Mouse (Mus musculus): ENCODE measurements around the gene F8a. TPM values are rescaled to one million over a fixed set of nuclear protein-coding genes. Genes with fewer than 3 reads are reported as not detected.
A peak's percentile ranks its signal among the peaks of the same experiment; 100 is the strongest.
"Not testable (repeated sequence)": the region's sequence is repeated elsewhere in the genome, so short reads cannot be mapped to it uniquely, and the experiment has no call there.

The F8a gene
- total RNA-seq (2015) (4.1 and 5.6 TPM in 2 replicates), total RNA-seq (2017) (2.6 and 2.8 TPM in 2 replicates)

DNA sequence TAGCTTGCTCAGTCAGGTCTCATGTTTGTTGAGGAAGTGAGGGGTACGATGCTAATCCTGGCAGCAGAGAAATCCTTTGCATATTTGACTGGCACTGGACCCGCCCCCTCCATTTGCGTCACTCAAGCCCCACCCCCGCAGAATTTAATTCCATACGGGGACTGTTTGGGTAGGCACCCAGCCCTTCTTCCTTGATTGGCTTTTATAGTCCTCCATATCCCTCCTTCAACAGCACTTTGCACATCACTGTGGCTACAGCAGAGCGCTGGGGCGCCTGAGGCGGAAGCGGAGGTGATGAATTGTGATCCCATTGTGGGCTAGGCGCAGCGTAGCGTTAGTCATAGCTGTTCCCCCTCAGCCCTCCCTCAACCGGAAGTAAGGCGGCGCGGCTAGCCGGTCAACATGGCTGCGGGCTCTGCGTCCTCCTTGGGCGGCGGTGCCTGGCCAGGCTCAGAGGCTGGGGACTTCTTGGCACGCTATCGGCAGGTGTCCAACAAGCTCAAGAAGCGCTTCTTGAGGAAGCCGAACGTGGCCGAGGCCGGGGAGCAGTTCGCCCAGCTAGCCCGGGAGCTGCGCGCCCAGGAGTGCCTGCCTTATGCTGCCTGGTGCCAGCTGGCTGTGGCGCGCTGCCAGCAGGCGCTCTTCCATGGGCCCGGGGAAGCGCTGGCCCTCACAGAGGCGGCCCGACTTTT lies at the start of gene F8a:
Gene F8a (plus strand): TSS at position 378 of the 692 bp plus-strand sequence.
- peak; percentile 92 for ATAC-seq (replicated peaks; ENCODE audit: poor library complexity)

GRCm38 (mm10) chrX:73191934-73192333 lies 36.2 kb upstream of the F8a start, which contains the start of gene Xlr3b:
Gene Xlr3b (plus strand): TSS chrX:73192207.
- ATAC-seq (replicated peaks; ENCODE audit: poor library complexity) = peak; percentile 69

DNA sequence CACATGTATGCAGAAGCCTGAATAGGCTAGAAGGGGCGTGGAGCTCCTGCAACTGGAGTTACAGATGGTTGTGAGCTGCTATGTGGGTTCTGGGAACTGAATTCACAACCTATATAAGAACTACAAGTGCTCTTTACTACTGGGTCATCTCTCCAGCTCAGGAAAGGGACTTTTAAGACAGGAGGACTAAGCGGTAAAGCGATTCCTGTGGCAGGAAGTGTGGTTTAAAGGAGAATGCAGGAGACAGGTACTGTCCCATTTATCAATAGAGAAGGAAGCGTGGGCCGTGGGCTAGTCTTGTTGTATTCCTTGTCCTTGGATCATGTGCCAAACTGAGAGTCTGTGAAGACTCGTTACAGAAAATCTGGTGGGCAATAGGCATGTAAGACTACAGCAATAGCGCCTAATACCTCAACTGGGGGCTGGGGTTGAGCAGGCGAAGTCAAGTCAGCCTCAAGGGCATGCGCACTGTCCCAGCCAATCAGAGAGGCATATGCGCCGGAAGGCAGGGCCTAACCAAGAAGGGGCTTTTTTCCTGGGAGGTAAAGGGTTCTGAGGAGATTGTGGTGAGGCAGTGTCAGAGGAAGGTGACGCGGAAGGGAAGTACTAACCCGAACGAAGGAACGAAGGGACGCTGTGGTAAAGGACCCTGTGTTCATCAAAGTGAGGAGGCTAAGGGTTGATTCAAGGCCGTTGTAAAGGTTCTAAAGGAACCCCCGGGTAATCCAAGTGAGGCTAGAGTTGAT lies 14.1 kb upstream of the F8a start, which contains the start of gene Xlr4b:
Gene Xlr4b (plus strand): TSS at position 515 of the 746 bp plus-strand sequence.
- ATAC-seq (replicated peaks; ENCODE audit: poor library complexity) = peak; percentile 34; the same call in 1 of the 2 replicates

- ATAC-seq (replicated peaks; ENCODE audit: poor library complexity) = no peak
Observed at GRCm38 (mm10) chrX:73225365-73225764, 2.7 kb upstream of the F8a start.

GRCm38 (mm10) chrX:73228606-73229214 lies 619 bp downstream of the F8a start:
- peak; percentile 56 for ATAC-seq (replicated peaks; ENCODE audit: poor library complexity)

- ATAC-seq (replicated peaks; ENCODE audit: poor library complexity) = no peak
Observed at GRCm38 (mm10) chrX:73229288-73229687, 1.2 kb downstream of the F8a start.

- ATAC-seq (replicated peaks; ENCODE audit: poor library complexity) = not testable (repeated sequence)
Observed at GRCm38 (mm10) chrX:73242821-73243325, 14.8 kb downstream of the F8a start, which contains the start of gene Xlr4c. Gene Xlr4c (minus strand): TSS chrX:73243130.

- not testable (repeated sequence) for ATAC-seq (replicated peaks; ENCODE audit: poor library complexity)
Observed at GRCm38 (mm10) chrX:73262428-73262827, 34.3 kb downstream of the F8a start.

DNA sequence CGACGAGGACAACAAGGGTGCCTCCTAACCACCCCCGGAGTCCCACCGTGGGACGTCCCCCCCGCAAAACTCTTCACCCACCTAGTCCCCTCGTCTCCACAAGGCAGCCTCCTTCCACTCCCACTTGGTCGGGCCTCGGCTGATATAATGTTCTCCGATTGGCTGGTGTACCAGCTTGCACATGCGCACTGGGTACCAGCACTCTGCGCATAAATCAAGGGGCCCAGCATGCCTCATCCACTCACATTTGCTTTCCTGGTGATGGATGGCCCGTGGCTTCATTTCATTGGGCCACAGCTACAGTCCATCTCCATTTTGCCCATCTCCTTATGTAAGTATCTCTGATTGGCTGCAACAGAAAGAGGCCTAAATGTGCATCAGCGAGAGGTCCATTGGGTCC lies 37.2 kb downstream of the F8a start, which contains the start of gene Xlr3c:
Gene Xlr3c (minus strand): TSS at position 121 of the 400 bp plus-strand sequence.
- ATAC-seq (replicated peaks; ENCODE audit: poor library complexity) = not testable (repeated sequence)

Other genes starting within 250 kb of the F8a start
- gene Zfp185, start 241.0 kb upstream of the F8a start, total RNA-seq (2015) = not detected in 2 replicates
- not detected in 2 replicates for gene Zfp185, start 241.0 kb upstream of the F8a start, total RNA-seq (2017)
- not detected in 2 replicates for gene Pnma5, start 191.2 kb upstream of the F8a start, total RNA-seq (2015)
- not detected in 2 replicates for gene Pnma5, start 191.2 kb upstream of the F8a start, total RNA-seq (2017)
- not detected in 2 replicates for gene Pnma3, start 163.5 kb upstream of the F8a start, total RNA-seq (2015)
- not detected in 2 replicates for gene Pnma3, start 163.5 kb upstream of the F8a start, total RNA-seq (2017)
- gene Xlr4a, start 145.8 kb upstream of the F8a start, total RNA-seq (2015) = 15.1 and 18.9 TPM in 2 replicates
- 11.6 and 18.2 TPM in 2 replicates for gene Xlr4a, start 145.8 kb upstream of the F8a start, total RNA-seq (2017)
- gene Xlr3a, start 131.2 kb upstream of the F8a start, total RNA-seq (2015) = 0.93 and 3.3 TPM in 2 replicates
- 0.50 and 1.6 TPM in 2 replicates for gene Xlr3a, start 131.2 kb upstream of the F8a start, total RNA-seq (2017)
- not detected in 2 replicates for gene Gm14685, start 111.2 kb upstream of the F8a start, total RNA-seq (2015)
- not detected in 2 replicates for gene Gm14685, start 111.2 kb upstream of the F8a start, total RNA-seq (2017)
- not detected in 2 replicates for gene Xlr5b, start 79.5 kb upstream of the F8a start, total RNA-seq (2015)
- not detected in 2 replicates for gene Xlr5b, start 79.5 kb upstream of the F8a start, total RNA-seq (2017)
- not detected in 2 replicates for gene DXBay18, start 78.8 kb upstream of the F8a start, total RNA-seq (2015)
- gene DXBay18, start 78.8 kb upstream of the F8a start, total RNA-seq (2017) = not detected in 2 replicates
- not detected in 2 replicates for gene Spin2d, start 51.3 kb upstream of the F8a start, total RNA-seq (2015)
- not detected in 2 replicates for gene Spin2d, start 51.3 kb upstream of the F8a start, total RNA-seq (2017)
- 7.7 and 8.5 TPM in 2 replicates for gene Xlr3b, start 36.1 kb upstream of the F8a start, total RNA-seq (2015)
- gene Xlr3b, start 36.1 kb upstream of the F8a start, total RNA-seq (2017) = 6.2 and 8.8 TPM in 2 replicates
- 16.7 and 22.3 TPM in 2 replicates for gene Xlr4b, start 14.0 kb upstream of the F8a start, total RNA-seq (2015)
- 15.1 and 18.7 TPM in 2 replicates for gene Xlr4b, start 14.0 kb upstream of the F8a start, total RNA-seq (2017)
- gene Xlr4c, start 14.8 kb downstream of the F8a start, total RNA-seq (2015) = 4.2 and 16.7 TPM in 2 replicates
- 10.1 and 11.2 TPM in 2 replicates for gene Xlr4c, start 14.8 kb downstream of the F8a start, total RNA-seq (2017)
- not detected in 2 replicates for gene Xlr3c, start 37.1 kb downstream of the F8a start, total RNA-seq (2015)
- not detected in 2 replicates for gene Xlr3c, start 37.1 kb downstream of the F8a start, total RNA-seq (2017)
- gene Xlr5a, start 64.7 kb downstream of the F8a start, total RNA-seq (2015) = not detected in 2 replicates
- not detected in 2 replicates for gene Xlr5a, start 64.7 kb downstream of the F8a start, total RNA-seq (2017)
- gene Xlr5c, start 64.7 kb downstream of the F8a start, total RNA-seq (2015) = not detected in 2 replicates
- gene Xlr5c, start 64.7 kb downstream of the F8a start, total RNA-seq (2017) = not detected in 2 replicates
- gene Gm45015, start 108.5 kb downstream of the F8a start, total RNA-seq (2015) = not detected in 2 replicates
- gene Gm45015, start 108.5 kb downstream of the F8a start, total RNA-seq (2017) = not detected in 2 replicates
- gene Zfp275, start 114.3 kb downstream of the F8a start, total RNA-seq (2015) = 9.1 and 10.4 TPM in 2 replicates
- gene Zfp275, start 114.3 kb downstream of the F8a start, total RNA-seq (2017) = 6.0 and 8.8 TPM in 2 replicates
- gene Gm18336, start 170.4 kb downstream of the F8a start, total RNA-seq (2015) = not detected in 2 replicates
- not detected in 2 replicates for gene Gm18336, start 170.4 kb downstream of the F8a start, total RNA-seq (2017)
- not detected in 2 replicates for gene Zfp92, start 182.8 kb downstream of the F8a start, total RNA-seq (2015)
- 0.14 TPM in 1 of 2 replicates, not detected in the other for gene Zfp92, start 182.8 kb downstream of the F8a start, total RNA-seq (2017)
- gene Trex2, start 207.1 kb downstream of the F8a start, total RNA-seq (2015) = not detected in 2 replicates
- not detected in 2 replicates for gene Trex2, start 207.1 kb downstream of the F8a start, total RNA-seq (2017)
- 27.1 and 34.7 TPM in 2 replicates for gene Haus7, start 230.8 kb downstream of the F8a start, total RNA-seq (2015)
- gene Haus7, start 230.8 kb downstream of the F8a start, total RNA-seq (2017) = 48.9 and 63.1 TPM in 2 replicates